Mouse (Mus musculus) lung, embryonic 16.5 days (tissue): ENCODE data around the gene Fry. TPM values are rescaled to one million over a fixed set of nuclear protein-coding genes. Genes with fewer than 3 reads are reported as not detected.

Source experiments
- ATAC-seq: fragments of 200-750 bp; cut with Nextera tagmentation; 2 replicates; pipeline ENCODE4 v1.8.0; 2017; ENCODE audit warnings: low read depth, mild to moderate bottlenecking, moderate library complexity
- H3K27ac ChIP-seq: fragments of 300-500 bp; sonication (generic); 2 replicates; pipeline ENCODE4 v1.5.1; 2014; ENCODE audit warnings: mild to moderate bottlenecking, control low read depth, low read length
- H3K27me3 ChIP-seq: fragments of 300-500 bp; sonication (generic); 2 replicates; pipeline ENCODE4 v1.6.1; 2014; ENCODE audit warnings: low read depth, low read length, mixed read lengths; ENCODE audit not compliant: control insufficient read depth, insufficient read depth
- H3K36me3 ChIP-seq: fragments of 300-500 bp; sonication (generic); 2 replicates; pipeline ENCODE4 v1.6.1; 2014; ENCODE audit warnings: low read length; ENCODE audit not compliant: control insufficient read depth, insufficient read depth
- H3K4me1 ChIP-seq: fragments of 300-500 bp; sonication (generic); replicated peaks from 2 replicates; pipeline ENCODE4 v1.6.1; 2014; ENCODE audit warnings: low read length, mixed read lengths; ENCODE audit not compliant: control insufficient read depth, insufficient read depth
- H3K4me2 ChIP-seq: fragments of 300-500 bp; sonication (generic); 2 replicates; pipeline ENCODE4 v1.6.1; 2014; ENCODE audit warnings: low read depth, low read length, control low read depth
- H3K4me3 ChIP-seq: fragments of 300-500 bp; sonication (generic); 2 replicates; pipeline ENCODE4 v1.5.1; 2014; ENCODE audit warnings: mild to moderate bottlenecking, low read length, control low read depth
- H3K9ac ChIP-seq: fragments of 300-500 bp; sonication (generic); 2 replicates; pipeline ENCODE4 v1.6.1; 2014; ENCODE audit warnings: low read length, control low read depth
- H3K9me3 ChIP-seq: fragments of 300-500 bp; sonication (generic); 2 replicates; pipeline ENCODE4 v1.6.1; 2016; ENCODE audit warnings: low read length; ENCODE audit not compliant: control insufficient read depth
- WGBS: fragments of 180-500 bp; shearing (Covaris S2); extraction: QIAGEN DNeasy Blood & Tissue Kit; methylation state at CpG from one replicate; pipeline ENCODE4 v1.1.7; 2014; 5-methylcytosine and 5-hydroxymethylcytosine counted together
- polyA plus RNA-seq: library from polyadenylated mRNA; unstranded; fragments of >200 nt; fragmentation: Nextera tagmentation; extraction: Ambion mirVana; gene quantifications from 2 replicates; pipeline ENCODE4 v1.2.1, GENCODE M21; 2015

The Fry gene
- polyA plus RNA-seq, 1 experiment from 2014 or later, result 8.9 TPM

DNA sequence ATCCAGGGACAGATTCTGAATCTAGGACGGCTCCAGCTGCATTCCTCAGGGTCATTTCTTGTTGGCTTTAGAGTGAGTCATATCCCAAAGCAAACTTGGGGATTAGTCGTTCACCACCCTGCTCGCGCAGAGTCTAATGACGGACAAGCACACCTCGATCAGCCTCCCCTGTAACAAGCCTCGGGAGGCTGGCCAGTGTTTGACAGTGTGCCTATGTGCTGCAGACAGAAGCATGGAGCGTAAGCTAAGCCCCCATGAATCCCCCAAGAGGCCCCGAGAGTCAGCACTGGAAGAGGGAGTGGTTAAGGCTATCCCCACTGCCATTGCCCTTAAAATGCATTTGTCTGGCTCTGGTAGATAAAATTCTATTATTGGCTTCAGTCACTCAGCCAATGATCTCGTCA, 214.9 kb downstream of the Fry start:
- Histone ChIP-seq H3K9ac (no peak overlapping the region), H3K36me3 (no peaks in the 10 kb centered on the region), H3K4me2 (no peak overlapping the region), H3K27me3 (no peaks in the 10 kb centered on the region), H3K4me1 (no peaks in the 10 kb centered on the region), H3K27ac (no peak overlapping the region), H3K9me3 (no peaks in the 10 kb centered on the region; the same call in 1 of the 2 replicates), H3K4me3 (no peak overlapping the region)
- 49% methylated on average over 10 of the region's 10 CpGs for WGBS
- ATAC-seq, result 0 out of 2 replicates have a peak, but pooled peaks have one; percentile 43

DNA sequence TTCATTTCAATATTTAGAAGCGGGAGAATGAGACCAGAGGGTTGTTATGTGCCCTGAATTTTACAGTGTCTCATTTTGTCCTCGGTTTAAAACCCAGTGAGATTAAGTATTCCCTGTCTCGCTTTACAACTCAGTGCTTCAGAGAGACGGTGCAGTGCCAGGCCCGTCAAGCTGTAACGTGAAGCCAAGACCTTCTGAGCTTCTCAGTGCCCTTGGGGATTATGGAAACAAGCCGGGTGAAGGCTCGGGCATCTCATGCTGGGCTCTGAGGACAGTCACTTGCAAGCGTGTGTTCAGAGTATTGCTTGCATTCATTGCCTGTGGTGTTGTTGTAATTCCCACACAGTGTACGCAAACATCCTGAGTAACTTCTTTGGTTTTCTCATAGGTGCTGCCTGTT, 218.0 kb downstream of the Fry start:
- no peak overlapping the region for H3K4me3 ChIP-seq
- H3K27me3 ChIP-seq, result no peaks in the 10 kb centered on the region; the same call in 1 of the 2 replicates
- H3K9ac ChIP-seq, result no peak overlapping the region
- no peak for ATAC-seq
- 51% methylated on average over 10 of the region's 10 CpGs for whole genome bisulfite sequencing
- no peaks in the 10 kb centered on the region for H3K4me1 ChIP-seq
- H3K9me3 ChIP-seq, result no peaks in the 10 kb centered on the region; the same call in 1 of the 2 replicates
- no peak overlapping the region for H3K27ac ChIP-seq
- no peaks in the 10 kb centered on the region for H3K36me3 ChIP-seq
- H3K4me2 ChIP-seq, result no peak overlapping the region

DNA sequence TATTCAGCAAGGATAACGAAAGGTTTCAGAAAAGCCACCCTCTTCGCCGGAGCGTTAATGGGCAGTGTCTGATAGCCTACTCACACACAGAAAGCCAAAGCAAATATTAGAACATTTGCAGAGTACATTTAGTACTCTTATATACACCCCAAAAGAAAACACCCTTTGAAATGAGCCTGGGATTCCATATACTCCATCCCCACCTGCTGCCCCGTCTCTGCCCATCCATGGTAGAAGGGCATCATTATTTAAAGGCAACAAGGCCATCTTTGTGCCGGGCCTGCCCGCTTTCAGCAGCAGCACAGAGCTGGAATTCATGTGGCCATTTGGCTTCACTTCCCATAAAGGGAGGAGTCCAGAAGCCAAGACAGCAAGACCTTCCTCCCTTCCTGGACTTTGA, 219.3 kb downstream of the Fry start:
- Histone ChIP-seq H3K27me3 (no peaks in the 10 kb centered on the region; the same call in 1 of the 2 replicates), H3K4me3 (no peak overlapping the region), H3K4me1 (no peaks in the 10 kb centered on the region), H3K9ac (no peak overlapping the region), H3K4me2 (no peak overlapping the region), H3K9me3 (no peaks in the 10 kb centered on the region; the same call in 1 of the 2 replicates), H3K27ac (no peak overlapping the region), H3K36me3 (no peaks in the 10 kb centered on the region)
- 66% methylated on average over 7 of the region's 7 CpGs for WGBS
- peak; percentile 45; the same call in 1 of the 2 replicates for ATAC-seq

DNA sequence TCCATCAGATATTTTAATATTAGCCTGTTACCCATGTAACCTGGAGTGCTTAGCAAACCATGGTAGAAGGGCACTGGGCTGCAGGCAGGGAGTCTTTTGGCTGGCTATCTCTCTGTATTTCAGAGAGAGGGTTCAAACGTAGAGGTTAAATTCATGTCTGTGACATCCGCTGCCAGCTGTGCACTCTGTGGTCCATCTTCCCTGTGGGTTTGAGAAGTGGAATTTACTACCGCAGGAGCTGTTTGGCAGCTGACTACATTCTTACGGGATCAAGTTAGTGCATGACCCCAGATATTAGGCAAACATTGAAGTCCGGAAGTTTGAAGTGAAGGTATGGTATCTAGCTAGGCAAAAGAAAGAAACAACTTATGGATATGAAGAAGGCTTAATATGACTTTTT, 222.5 kb downstream of the Fry start:
- Histone ChIP-seq H3K4me2 (no peak overlapping the region), H3K4me3 (no peak overlapping the region), H3K27me3 (no peaks in the 10 kb centered on the region; the same call in 1 of the 2 replicates), H3K9me3 (no peaks in the 10 kb centered on the region; the same call in 1 of the 2 replicates), H3K36me3 (no peaks in the 10 kb centered on the region), H3K27ac (no peak overlapping the region), H3K4me1 (no peaks in the 10 kb centered on the region; the same call in 1 of the 2 replicates), H3K9ac (no peak overlapping the region)
- no peak for ATAC-seq
- WGBS, result 28% methylated on average over 5 of the region's 5 CpGs

DNA sequence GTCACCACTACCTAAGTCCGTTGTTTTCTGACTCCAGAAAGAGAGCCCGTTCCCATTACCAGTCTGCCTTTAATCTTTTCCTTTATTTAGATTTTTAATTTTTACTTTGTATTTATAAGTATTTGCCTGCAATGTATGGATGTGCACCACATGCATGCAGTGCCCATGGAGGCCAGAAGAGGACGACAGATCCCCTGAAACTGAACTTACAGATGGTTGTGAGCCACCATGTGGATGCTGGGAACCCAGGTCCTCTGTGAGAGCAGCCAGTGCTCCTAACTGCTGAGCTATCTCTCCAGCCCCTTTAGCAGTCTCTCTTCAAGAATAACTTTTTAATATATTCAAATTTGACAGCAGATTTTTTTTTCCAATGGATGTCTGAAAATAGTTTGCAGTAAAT, 223.7 kb downstream of the Fry start:
- Histone ChIP-seq H3K9ac (no peak overlapping the region), H3K27ac (no peak overlapping the region), H3K27me3 (no peaks in the 10 kb centered on the region; the same call in 1 of the 2 replicates), H3K4me2 (no peak overlapping the region), H3K4me3 (no peak overlapping the region), H3K9me3 (no peaks in the 10 kb centered on the region), H3K36me3 (no peaks in the 10 kb centered on the region), H3K4me1 (no peaks in the 10 kb centered on the region; the same call in 1 of the 2 replicates)
- WGBS, result 79% methylated on average over 3 of the region's 3 CpGs
- ATAC-seq, result no peak

DNA sequence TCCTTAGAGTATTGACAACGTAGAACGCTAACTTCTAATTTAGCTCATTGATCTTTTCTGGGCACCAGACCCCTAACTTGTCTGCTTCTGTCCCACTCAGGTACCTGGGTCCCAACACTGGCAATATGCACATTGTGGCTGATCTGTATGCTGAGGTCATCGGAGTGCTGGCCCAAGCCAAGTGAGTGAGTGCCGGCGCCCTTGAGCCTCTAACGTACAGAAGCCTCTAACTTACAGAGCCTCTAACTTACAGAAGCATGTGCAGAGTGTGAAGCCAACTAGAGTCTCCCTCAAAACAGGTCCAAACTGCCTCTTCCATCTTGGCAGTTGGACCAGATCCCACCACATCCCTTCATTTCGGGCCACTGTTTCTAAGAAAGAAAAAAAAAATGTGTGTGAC, 227.5 kb downstream of the Fry start:
- H3K4me1 ChIP-seq, result no peaks in the 10 kb centered on the region; the same call in 1 of the 2 replicates
- ATAC-seq, result no peak
- no peak overlapping the region for H3K9ac ChIP-seq
- no peak overlapping the region for H3K27ac ChIP-seq
- no peaks in the 10 kb centered on the region for H3K27me3 ChIP-seq
- H3K9me3 ChIP-seq, result peaks cover 2% of the 10 kb centered on the region; the same call in 1 of the 2 replicates
- no peak overlapping the region for H3K4me3 ChIP-seq
- H3K36me3 ChIP-seq, result no peaks in the 10 kb centered on the region
- no peak overlapping the region for H3K4me2 ChIP-seq
- 82% methylated on average over 7 of the region's 7 CpGs for WGBS

DNA sequence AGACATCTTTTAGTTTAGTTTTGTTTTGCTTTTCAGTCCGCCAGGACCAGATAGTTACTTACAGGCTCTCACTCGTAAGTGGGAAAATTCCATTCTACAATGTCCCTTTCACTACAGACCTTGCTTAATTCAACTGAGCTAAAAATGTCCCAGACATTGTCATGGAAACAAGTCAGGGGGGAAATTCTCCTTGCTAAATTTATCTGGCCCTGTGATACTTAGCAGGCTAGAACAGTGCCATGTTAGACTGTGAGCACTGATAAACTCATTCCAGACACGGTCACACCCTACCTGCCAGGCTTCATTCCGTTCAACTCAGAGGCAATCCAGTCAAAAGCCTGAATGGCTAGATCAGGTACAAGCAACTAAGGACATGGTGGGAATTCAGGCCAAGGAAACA, 227.9 kb downstream of the Fry start:
- no peak overlapping the region for H3K4me3 ChIP-seq
- 59% methylated on average over 4 of the region's 4 CpGs for WGBS
- no peak overlapping the region for H3K4me2 ChIP-seq
- ATAC-seq, result peak; percentile 81
- H3K27ac ChIP-seq, result no peak overlapping the region
- no peaks in the 10 kb centered on the region for H3K36me3 ChIP-seq
- H3K9me3 ChIP-seq, result peaks cover 2% of the 10 kb centered on the region; the same call in 1 of the 2 replicates
- H3K4me1 ChIP-seq, result no peaks in the 10 kb centered on the region; the same call in 1 of the 2 replicates
- no peak overlapping the region for H3K9ac ChIP-seq
- no peaks in the 10 kb centered on the region for H3K27me3 ChIP-seq

DNA sequence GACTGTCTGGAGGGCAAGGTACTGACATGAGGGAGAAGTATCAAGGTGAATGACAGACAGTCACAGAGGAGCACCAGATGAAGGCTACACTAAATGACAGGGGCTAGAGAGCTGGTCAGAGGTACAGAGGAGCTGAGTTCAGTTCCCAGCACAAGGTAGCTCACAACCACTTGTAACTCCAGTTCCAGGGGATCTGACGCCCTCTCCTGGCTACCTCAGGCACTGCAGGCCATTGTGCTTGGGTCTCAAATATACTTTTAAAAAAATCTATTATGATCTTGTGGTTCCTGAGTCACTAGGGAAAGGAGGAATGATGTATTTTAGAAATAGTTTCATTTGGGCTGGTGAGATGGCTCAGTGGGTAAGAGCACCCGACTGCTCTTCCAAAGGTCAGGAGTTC, 229.4 kb downstream of the Fry start:
- Histone ChIP-seq H3K36me3 (no peaks in the 10 kb centered on the region), H3K27me3 (no peaks in the 10 kb centered on the region), H3K27ac (no peak overlapping the region), H3K4me3 (no peak overlapping the region), H3K9ac (no peak overlapping the region), H3K9me3 (peaks cover 2% of the 10 kb centered on the region; the same call in 1 of the 2 replicates), H3K4me2 (no peak overlapping the region), H3K4me1 (no peaks in the 10 kb centered on the region; the same call in 1 of the 2 replicates)
- 81% methylated on average over 2 of the region's 2 CpGs for WGBS
- no peak for ATAC-seq

DNA sequence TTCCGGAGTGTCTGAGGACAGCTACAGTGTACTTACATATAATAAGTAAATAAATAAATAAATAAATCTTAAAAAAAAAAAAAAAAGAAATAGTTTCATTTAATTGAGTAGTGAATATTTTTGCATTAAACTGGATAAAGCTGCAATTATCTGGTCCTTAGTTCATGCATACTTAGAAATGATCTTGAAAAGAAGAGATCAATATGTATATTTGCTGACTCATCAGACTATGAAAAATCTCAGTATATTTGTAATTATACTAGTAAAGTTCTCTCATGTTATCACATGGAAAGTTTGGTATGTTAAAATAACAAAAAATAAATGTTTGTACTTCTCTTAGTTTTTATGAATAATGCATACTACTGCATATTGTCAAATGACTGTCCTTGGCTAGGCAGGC, 229.9 kb downstream of the Fry start:
- Histone ChIP-seq H3K27me3 (no peaks in the 10 kb centered on the region), H3K27ac (no peak overlapping the region), H3K4me1 (no peaks in the 10 kb centered on the region; the same call in 1 of the 2 replicates), H3K4me3 (no peak overlapping the region), H3K36me3 (no peaks in the 10 kb centered on the region), H3K4me2 (no peak overlapping the region), H3K9ac (no peak overlapping the region), H3K9me3 (peaks cover 2% of the 10 kb centered on the region; the same call in 1 of the 2 replicates)
- ATAC-seq, result no peak
- 100% methylated on average over 1 of the region's 1 CpGs for WGBS
